Mouse (Mus musculus) Patski (cell line): Measurements from ENCODE around the gene Gnb1l. TPM values are rescaled to one million over a fixed set of nuclear protein-coding genes. Genes with fewer than 3 reads are reported as not detected.
A peak's percentile ranks its signal among the peaks of the same experiment; 100 is the strongest.

Experiments used
- ATAC-seq: fragments of 100-300 bp; one replicate; pipeline ENCODE4 v1.8.0; 2021
- CTCF ChIA-PET: fragments of 350-600 bp; sonication (Branson Sonifier 250); formaldehyde crosslinking; loops from one replicate; lab custom pipeline; 2022; ENCODE audit warnings: inconsistent platforms; lab: Charles Lee
- POLR2A ChIA-PET: fragments of 350-600 bp; sonication (Branson Sonifier 250); formaldehyde crosslinking; loops from one replicate; lab custom pipeline; 2022; ENCODE audit warnings: antibody characterized with exemption, inconsistent platforms; lab: Charles Lee
- DNase-seq: peaks from one replicate; pipeline ENCODE4 v3.0.0-alpha.2; 2011; ENCODE audit warnings: low read depth, low spot score
- H3K27me3 ChIP-seq: fragments of 371-371 bp; one replicate; pipeline ENCODE4 v1.5.1; 2021
- CTCF ChIP-seq: fragments of 100-300 bp; IDR thresholded peaks from one replicate; pipeline ENCODE4 v1.5.1; 2021
- in situ Hi-C: fragments of 300-500 bp; cut with MboI; formaldehyde crosslinking; loops from 3 replicates; pipeline ENCODE4 v1.11.1; 2018; ENCODE audit warnings: low pct_unique_long_range_greater_than_20kb, mixed read lengths
- polyA plus RNA-seq: library from polyadenylated mRNA; unstranded; gene quantifications from one replicate; pipeline ENCODE4 v1.2.3, GENCODE M21; 2021

Gene Gnb1l
- polyA plus RNA-seq, 1 experiment from 2014 or later, result 9.9 TPM

DNA sequence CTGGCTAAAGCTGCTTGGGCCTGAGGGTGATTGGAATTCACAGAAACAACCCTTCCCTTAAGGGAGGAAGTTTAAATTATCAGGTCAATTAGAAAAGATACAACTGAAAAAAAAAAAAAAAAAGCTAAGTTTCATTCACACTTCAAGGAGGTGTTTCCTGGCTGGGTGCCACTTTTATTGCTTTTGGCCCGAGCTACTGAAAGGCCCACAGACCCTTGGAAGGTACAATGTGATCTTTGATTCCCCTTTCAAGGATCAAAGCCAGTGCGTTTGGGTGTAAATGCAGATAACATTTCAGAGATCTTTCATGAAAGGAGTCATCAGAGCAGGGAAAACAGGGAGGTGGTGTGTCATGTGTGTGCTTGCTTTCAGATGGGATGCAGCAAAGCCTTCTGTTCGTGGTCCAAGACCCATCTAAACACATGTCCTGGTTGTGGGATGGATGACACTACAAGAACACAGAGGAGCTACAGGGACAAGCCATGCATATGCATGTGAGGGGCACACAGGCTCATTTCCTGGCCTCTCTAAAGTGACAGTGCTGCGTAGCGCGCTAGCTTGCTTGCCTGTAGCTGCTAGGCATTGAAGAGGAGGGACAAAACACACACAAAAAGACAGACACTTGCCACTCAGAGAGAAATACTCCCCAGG is 523 bp upstream of the Gnb1l start:
- ChIA-PET POLR2A (interaction anchor here (1.1 kb wide), 1 partner anchor 18 kb away, joined by 3 read pairs; no protein-coding TSS in a partner anchor), CTCF (interaction anchor here (0.8 kb wide), 1 partner anchor 10 kb away, joined by 3 read pairs; no protein-coding TSS in a partner anchor)
- in situ Hi-C loops, result loop anchor here (5.0 kb wide), 1 partner anchor 46 kb away; no protein-coding TSS in a partner anchor
- no peak for TF ChIP-seq CTCF
- DNase-seq, result no peak
- ATAC-seq, result peak; percentile 45
- no peaks in the 10 kb centered on the region for H3K27me3 ChIP-seq

GRCm38 (mm10) chr16:18498996-18499395 is 483 bp downstream of the Gnb1l start:
- no peak for TF ChIP-seq CTCF
- no peaks in the 10 kb centered on the region for H3K27me3 ChIP-seq
- ATAC-seq (peak; percentile 34), DNase-seq (no peak)
- in situ Hi-C loops, result loop anchor here (5.0 kb wide), 1 partner anchor 47 kb away; no protein-coding TSS in a partner anchor
- POLR2A ChIA-PET, result interaction anchor here (1.0 kb wide), 1 partner anchor 16 kb away, joined by 3 read pairs; no protein-coding TSS in a partner anchor
- CTCF ChIA-PET, result interaction anchor here (0.9 to 1.3 kb wide), 2 partner anchors 9 to 55 kb away, joined by 3 read pairs; no protein-coding TSS in a partner anchor

DNA sequence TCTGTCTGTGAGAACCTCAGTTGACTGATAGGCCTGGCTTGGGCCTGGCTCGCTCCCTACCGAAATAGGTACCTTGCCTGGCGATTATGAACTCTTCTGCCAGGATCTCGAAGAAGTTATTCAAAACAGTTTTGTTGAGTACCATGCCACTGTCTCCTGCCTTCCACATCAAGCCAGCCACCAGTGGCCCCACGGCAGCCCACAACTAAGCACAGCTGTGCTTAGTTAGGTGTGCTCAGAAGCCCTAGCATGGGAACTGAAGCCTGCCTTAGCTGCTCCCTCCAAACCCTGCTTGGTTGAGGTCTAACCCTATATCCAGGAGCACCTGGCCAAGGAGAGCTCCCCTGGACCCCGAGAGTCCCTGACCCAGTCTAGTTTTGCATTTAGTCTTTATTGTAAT is 3.0 kb downstream of the Gnb1l start:
- in situ Hi-C loops, result no loop called here
- POLR2A ChIA-PET, result interaction anchor here (0.6 kb wide), 1 partner anchor 11 kb away, joined by 6 read pairs; no protein-coding TSS in a partner anchor

DNA sequence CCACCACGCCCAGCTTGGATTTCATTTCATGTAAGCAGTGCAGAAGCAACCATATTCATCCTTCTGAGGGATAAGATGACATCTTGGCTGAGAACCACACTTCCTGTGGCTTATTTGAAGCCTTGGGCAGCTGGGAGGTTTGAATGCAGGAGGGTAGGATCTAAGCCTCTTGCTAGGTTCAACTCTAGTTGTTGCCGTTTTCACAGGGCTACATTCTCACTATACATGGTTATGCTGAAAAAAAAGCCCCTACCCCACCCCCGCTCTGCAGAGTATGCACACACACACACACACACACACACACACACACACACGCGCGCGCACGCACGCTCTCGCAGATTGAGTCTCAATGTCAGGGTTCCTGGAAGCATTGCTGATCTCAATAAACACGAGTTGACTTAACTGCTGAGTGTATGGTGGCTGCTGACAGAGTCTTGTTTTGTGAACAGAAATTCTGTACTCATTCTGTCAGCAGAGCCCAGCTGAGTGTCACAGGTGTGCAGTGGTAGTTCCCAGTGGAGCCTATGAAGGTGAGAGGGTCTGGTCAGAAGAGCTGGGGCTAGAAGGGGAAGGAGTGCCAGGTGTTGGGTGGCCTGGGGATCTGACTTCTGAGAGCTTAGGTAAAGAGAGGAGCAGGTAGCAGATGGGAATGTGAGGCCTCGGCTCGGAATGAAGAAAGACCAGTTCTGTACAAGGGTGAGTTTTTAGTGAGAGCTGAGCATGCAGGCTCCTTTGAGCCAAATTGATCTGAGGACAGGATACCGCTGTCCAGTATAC is 5.2 kb downstream of the Gnb1l start:
- in situ Hi-C loops, result no loop called here
- TF ChIP-seq CTCF, result no peak
- DNase-seq (no peak), ATAC-seq (no peak)
- no peaks in the 10 kb centered on the region for H3K27me3 ChIP-seq
- ChIA-PET POLR2A (interaction anchor here (0.7 kb wide), 1 partner anchor 53 kb away, joined by 3 read pairs; no protein-coding TSS in a partner anchor), CTCF (interaction anchor here (0.8 kb wide), 1 partner anchor 14 kb away, joined by 3 read pairs; no protein-coding TSS in a partner anchor)

More for the DNA sequence above, 3.0 kb downstream of the Gnb1l start:
- no peaks in the 10 kb centered on the region for H3K27me3 ChIP-seq
- no peak for TF ChIP-seq CTCF
- ATAC-seq (no peak), DNase-seq (no peak)
- CTCF ChIA-PET, result no interaction called here

DNA sequence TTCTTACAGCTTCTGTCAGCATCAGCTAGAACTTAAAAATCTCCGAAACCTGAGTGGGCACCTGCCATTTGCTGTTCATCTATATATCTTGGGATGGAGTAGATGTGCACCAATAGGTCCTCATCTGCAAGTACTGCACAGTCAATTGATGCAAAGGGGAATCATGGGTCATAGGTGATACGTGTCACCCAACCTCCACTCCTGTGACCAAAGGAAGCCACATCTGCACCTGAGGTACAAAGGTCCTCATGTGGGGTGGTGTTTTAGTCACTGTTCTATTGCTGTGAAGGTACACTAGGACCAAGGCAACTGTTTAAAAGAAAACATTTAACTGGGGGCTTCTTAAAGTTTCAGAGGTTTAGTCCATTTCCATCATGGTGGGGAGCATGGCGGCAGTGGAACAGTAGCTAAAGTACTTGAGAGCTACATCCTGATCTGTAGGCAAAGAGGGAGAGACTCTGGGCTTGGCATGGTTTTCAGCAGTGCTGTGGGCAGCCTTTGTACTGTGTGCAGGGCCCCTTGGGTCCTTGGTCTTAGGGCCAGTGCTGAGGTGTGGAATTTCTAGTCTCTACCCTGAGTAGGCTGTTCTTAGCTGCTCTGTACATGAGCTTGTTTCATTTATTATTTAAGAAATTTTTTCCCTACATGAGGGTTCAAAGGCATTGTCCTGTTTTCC is 8.1 kb downstream of the Gnb1l start:
- in situ Hi-C loops, result no loop called here
- POLR2A ChIA-PET, result no interaction called here
- DNase-seq, result no peak
- CTCF ChIA-PET, result interaction anchor here (1.0 to 2.3 kb wide), 3 partner anchors 11 to 112 kb away, joined by 3 to 11 read pairs (median 4); no protein-coding TSS in a partner anchor
- H3K27me3 ChIP-seq, result no peaks in the 10 kb centered on the region
- no peak for ATAC-seq
- TF ChIP-seq CTCF, result no peak

- no peak for ATAC-seq
- CTCF ChIA-PET, result interaction anchor here (1.1 to 2.3 kb wide), 3 partner anchors 9 to 12 kb away, joined by 3 to 11 read pairs (median 4); no protein-coding TSS in a partner anchor
- no peak for DNase-seq
- in situ Hi-C loops, result no loop called here
- no peaks in the 10 kb centered on the region for H3K27me3 ChIP-seq
- POLR2A ChIA-PET, result no interaction called here
- TF ChIP-seq CTCF, result no peak
Measured at GRCm38 (mm10) chr16:18507200-18507549, 8.7 kb downstream of the Gnb1l start.

GRCm38 (mm10) chr16:18511741-18512140 is 13.2 kb downstream of the Gnb1l start:
- no peak for ATAC-seq
- ChIA-PET CTCF (no interaction called here), POLR2A (no interaction called here)
- no peak for TF ChIP-seq CTCF
- in situ Hi-C loops, result loop anchor here (10.0 kb wide), 1 partner anchor 167 kb away; the partner anchor contains the start of genes Arvcf and Tango2
- H3K27me3 ChIP-seq, result no peaks in the 10 kb centered on the region
- DNase-seq, result no peak

DNA sequence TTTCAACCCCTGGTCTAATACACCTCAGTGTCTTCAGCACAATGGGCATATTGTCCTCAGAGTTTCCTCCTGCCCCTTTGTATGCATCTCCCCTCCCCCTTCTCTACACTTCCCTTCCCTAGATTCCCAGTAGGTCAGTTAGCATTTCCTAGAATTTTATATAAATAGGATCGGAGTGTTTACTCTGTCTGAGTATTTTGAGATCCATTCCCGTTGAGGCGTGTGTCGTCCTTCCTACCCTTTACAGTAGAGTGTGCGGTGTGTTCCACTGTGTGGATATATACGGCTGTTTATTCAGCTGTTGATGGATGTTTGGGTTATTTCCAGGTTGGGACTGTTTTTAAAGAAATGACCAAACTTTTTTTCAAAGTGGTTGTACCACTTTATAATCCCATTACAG is 15.0 kb downstream of the Gnb1l start:
- in situ Hi-C loops, result loop anchor here (10.0 kb wide), 1 partner anchor 169 kb away; the partner anchor contains the start of genes Arvcf and Tango2
- H3K27me3 ChIP-seq, result no peaks in the 10 kb centered on the region
- no peak for ATAC-seq
- ChIA-PET CTCF (interaction anchor here (0.7 kb wide), 1 partner anchor 69 kb away, joined by 3 read pairs; no protein-coding TSS in a partner anchor), POLR2A (no interaction called here)
- no peak for TF ChIP-seq CTCF
- DNase-seq, result no peak

GRCm38 (mm10) chr16:18518091-18518490 is 19.6 kb downstream of the Gnb1l start:
- peak; percentile 69 for TF ChIP-seq CTCF
- in situ Hi-C loops, result loop anchor here (5.0 to 10.0 kb wide), 2 partner anchors 76 to 173 kb away; partner anchors contain the start of genes Arvcf and Tango2
- ChIA-PET CTCF (interaction anchor here (0.7 to 2.0 kb wide), 7 partner anchors 9 to 173 kb away, joined by 3 to 20 read pairs (median 5); no protein-coding TSS in a partner anchor), POLR2A (no interaction called here)
- DNase-seq (no peak), ATAC-seq (peak; percentile 54)
- no peaks in the 10 kb centered on the region for H3K27me3 ChIP-seq
